Mouse (Mus musculus) C2C12 (cell line): ENCODE measurements around the gene Tyw1. TPM values are rescaled to one million over a fixed set of nuclear protein-coding genes. Genes with fewer than 3 reads are reported as not detected.

ENCODE experiments used
- H3K27me3 ChIP-seq: one replicate; pipeline ENCODE4 v1.6.1; 2011; ENCODE audit not compliant: control insufficient read depth, insufficient read depth, insufficient read length
- H3K36me3 ChIP-seq: one replicate; pipeline ENCODE4 v1.6.1; 2011; ENCODE audit not compliant: control insufficient read depth, insufficient read depth
- H3K4me3 ChIP-seq: one replicate; pipeline ENCODE4 v1.5.1; 2011; ENCODE audit warnings: mild to moderate bottlenecking, control low read depth; ENCODE audit not compliant: poor library complexity, insufficient read depth, severe bottlenecking
- H3K79me2 ChIP-seq: one replicate; pipeline ENCODE4 v1.6.1; 2011; ENCODE audit not compliant: control insufficient read depth, insufficient read depth
- H3K79me3 ChIP-seq: one replicate; pipeline ENCODE4 v1.6.1; 2011; ENCODE audit warnings: low read depth, control low read depth
- H3ac ChIP-seq: one replicate; pipeline ENCODE3; 2011; ENCODE audit warnings: low read depth; ENCODE audit not compliant: control insufficient read depth, insufficient read length
- CEBPB ChIP-seq: IDR thresholded peaks from one replicate; pipeline ENCODE4 v1.6.1; 2011; ENCODE audit warnings: low read depth, mild to moderate bottlenecking, control low read depth, moderate library complexity
- CTCF ChIP-seq: IDR thresholded peaks from one replicate; pipeline ENCODE4 v1.5.1; 2011; ENCODE audit not compliant: control insufficient read depth, insufficient read depth, insufficient read length
- FOSL1 ChIP-seq: IDR thresholded peaks from one replicate; pipeline ENCODE4 v1.8.0; 2011; ENCODE audit warnings: mild to moderate bottlenecking, low read length; ENCODE audit not compliant: poor library complexity, insufficient read depth, severe bottlenecking
- MAX ChIP-seq: IDR thresholded peaks from one replicate; pipeline ENCODE4 v1.6.1; 2011; ENCODE audit warnings: mild to moderate bottlenecking, control low read depth
- MYOD1 ChIP-seq: IDR thresholded peaks from one replicate; pipeline ENCODE4 v1.6.1; 2011; ENCODE audit warnings: low read depth; ENCODE audit not compliant: control insufficient read depth, insufficient read length
- MYOG ChIP-seq: IDR thresholded peaks from one replicate; pipeline ENCODE4 v1.6.1; 2011; ENCODE audit not compliant: control insufficient read depth, insufficient read length; ENCODE audit errors: extremely low read depth
- USF1 ChIP-seq: IDR thresholded peaks from one replicate; pipeline ENCODE4 v1.6.1; 2011; ENCODE audit warnings: low read depth, mild to moderate bottlenecking, control low read depth, moderate library complexity
- polyA plus RNA-seq: library from polyadenylated mRNA; unstranded; fragments of >200 nt; fragmentation: generic; extraction: Trizol; gene quantifications from one replicate; pipeline ENCODE4 v1.2.1, GENCODE M21; 2012; ENCODE audit warnings: missing spikeins

Gene Tyw1
- polyA plus RNA-seq, 1 experiment, result 24.2 TPM

- Histone ChIP-seq H3K79me3 (no peaks in the 10 kb centered on the region), H3K36me3 (peaks cover 30% of the 10 kb centered on the region), H3K4me3 (no peak overlapping the region), H3ac (no peak overlapping the region), H3K79me2 (no peaks in the 10 kb centered on the region), H3K27me3 (no peaks in the 10 kb centered on the region)
- no peak for TF ChIP-seq CTCF
- no peak for TF ChIP-seq FOSL1
- TF ChIP-seq CEBPB, result no peak
- TF ChIP-seq MYOG, result no peak
- TF ChIP-seq MAX, result no peak
- TF ChIP-seq MYOD1, result no peak
- TF ChIP-seq USF1, result no peak
These were observed 40.7 kb downstream of the Tyw1 start for GRCm38 (mm10) chr5:130296071-130296470.

- Histone ChIP-seq H3K79me2 (no peaks in the 10 kb centered on the region), H3ac (no peak overlapping the region), H3K4me3 (no peak overlapping the region), H3K36me3 (peaks cover 28% of the 10 kb centered on the region), H3K79me3 (no peaks in the 10 kb centered on the region), H3K27me3 (no peaks in the 10 kb centered on the region)
- TF ChIP-seq USF1 (no peak), MYOG (no peak), MAX (no peak), FOSL1 (no peak), CTCF (no peak), MYOD1 (no peak), CEBPB (no peak)
These were observed 43.5 kb downstream of the Tyw1 start for GRCm38 (mm10) chr5:130298831-130299460.

GRCm38 (mm10) chr5:130299526-130299925, 44.1 kb downstream of the Tyw1 start:
- Histone ChIP-seq H3K79me2 (no peaks in the 10 kb centered on the region), H3K36me3 (peaks cover 32% of the 10 kb centered on the region)

GRCm38 (mm10) chr5:130303611-130304010, 48.2 kb downstream of the Tyw1 start:
- no peak for TF ChIP-seq MYOG
- TF ChIP-seq CTCF, result no peak
- TF ChIP-seq CEBPB, result no peak
- no peak for TF ChIP-seq FOSL1
- no peak for TF ChIP-seq USF1
- no peak for TF ChIP-seq MAX
- TF ChIP-seq MYOD1, result no peak
- Histone ChIP-seq H3ac (no peak overlapping the region), H3K4me3 (no peak overlapping the region), H3K79me2 (no peaks in the 10 kb centered on the region), H3K79me3 (no peaks in the 10 kb centered on the region), H3K27me3 (no peaks in the 10 kb centered on the region), H3K36me3 (peaks cover 20% of the 10 kb centered on the region)

More at GRCm38 (mm10) chr5:130299526-130299925, 44.1 kb downstream of the Tyw1 start:
- Histone ChIP-seq H3ac (no peak overlapping the region), H3K79me3 (no peaks in the 10 kb centered on the region), H3K27me3 (no peaks in the 10 kb centered on the region), H3K4me3 (no peak overlapping the region)
- no peak for TF ChIP-seq MYOG
- no peak for TF ChIP-seq CEBPB
- no peak for TF ChIP-seq USF1
- no peak for TF ChIP-seq FOSL1
- no peak for TF ChIP-seq MAX
- TF ChIP-seq MYOD1, result no peak
- no peak for TF ChIP-seq CTCF

- H3ac ChIP-seq, result no peak overlapping the region
- no peaks in the 10 kb centered on the region for H3K79me2 ChIP-seq
- TF ChIP-seq MYOG, result no peak
- no peak for TF ChIP-seq MYOD1
- no peak for TF ChIP-seq MAX
- TF ChIP-seq FOSL1, result no peak
- TF ChIP-seq USF1, result no peak
- TF ChIP-seq CTCF, result no peak
- no peaks in the 10 kb centered on the region for H3K79me3 ChIP-seq
- no peak overlapping the region for H3K4me3 ChIP-seq
- H3K36me3 ChIP-seq, result peaks cover 5% of the 10 kb centered on the region
- H3K27me3 ChIP-seq, result no peaks in the 10 kb centered on the region
These were observed 52.5 kb downstream of the Tyw1 start for GRCm38 (mm10) chr5:130307921-130308320.

GRCm38 (mm10) chr5:130310077-130310476, 54.7 kb downstream of the Tyw1 start:
- Histone ChIP-seq H3K79me3 (no peaks in the 10 kb centered on the region), H3K27me3 (no peaks in the 10 kb centered on the region), H3K79me2 (no peaks in the 10 kb centered on the region), H3K36me3 (no peaks in the 10 kb centered on the region), H3ac (no peak overlapping the region), H3K4me3 (no peak overlapping the region)
- TF ChIP-seq FOSL1 (no peak), MYOG (no peak), MYOD1 (no peak), USF1 (no peak), CEBPB (no peak), CTCF (no peak), MAX (no peak)
